Mouse (Mus musculus): Measurements from ENCODE around the gene Macf1. TPM values are rescaled to one million over a fixed set of nuclear protein-coding genes. Genes with fewer than 3 reads are reported as not detected.

The Macf1 gene
- total and polyA plus RNA-seq, 3 experiments = 39.3 to 169 (median 129) TPM

GRCm38 (mm10) chr4:123584084-123584719 is 100.0 kb downstream of the Macf1 start:
- TF ChIP-seq POLR2AphosphoS5 (IDR thresholded peaks at IDR 0.05; ENCODE audit: insufficient replicate concordance, low read depth, low read length) = no peak
- TF ChIP-seq GATA1 (IDR thresholded peaks at IDR 0.05; ENCODE audit: borderline replicate concordance, low read length) = no peak
- no peak for TF ChIP-seq GATA2 (IDR thresholded peaks at IDR 0.05; ENCODE audit: borderline replicate concordance, low read depth, low read length)
- TF ChIP-seq TAL1 (conservative IDR thresholded peaks at IDR 0.05; ENCODE audit: low read depth, low read length) = no peak
- no peak for TF ChIP-seq CTCF (IDR thresholded peaks at IDR 0.05; ENCODE audit: low read depth, low read length)
- no peaks in the 10 kb centered on the region for H3K36me3 ChIP-seq (replicated peaks)

GRCm38 (mm10) chr4:123577469-123578088 is 106.6 kb downstream of the Macf1 start:
- no peak for TF ChIP-seq GATA1 (IDR thresholded peaks at IDR 0.05; ENCODE audit: borderline replicate concordance, low read length)
- no peak for TF ChIP-seq CTCF (IDR thresholded peaks at IDR 0.05; ENCODE audit: low read depth, low read length)
- TF ChIP-seq TAL1 (conservative IDR thresholded peaks at IDR 0.05; ENCODE audit: low read depth, low read length) = no peak
- no peak for TF ChIP-seq POLR2AphosphoS5 (IDR thresholded peaks at IDR 0.05; ENCODE audit: insufficient replicate concordance, low read depth, low read length)
- TF ChIP-seq GATA2 (IDR thresholded peaks at IDR 0.05; ENCODE audit: borderline replicate concordance, low read depth, low read length) = no peak
- H3K27me3 ChIP-seq (ENCODE audit: insufficient read depth, low read length) = peaks cover 4% of the 10 kb centered on the region; the same call in 1 of the 2 replicates
- H3K4me3 ChIP-seq (ENCODE audit: low read depth, low read length) = no peak overlapping the region
- H3K9me3 ChIP-seq (replicated peaks) = no peaks in the 10 kb centered on the region
- DNase-seq (ENCODE audit: low spot score) (no peak), ATAC-seq (ENCODE audit: extremely low read depth, insufficient number of reproducible peaks, low FRiP score, poor library complexity, severe bottlenecking) (0 out of 2 replicates have a peak, but pooled peaks have one; percentile 38)
- no peaks in the 10 kb centered on the region for H3K36me3 ChIP-seq (replicated peaks)
- H3K4me1 ChIP-seq (ENCODE audit: insufficient read depth, low read depth, low read length) = peaks cover 2% of the 10 kb centered on the region

More at GRCm38 (mm10) chr4:123584084-123584719, 100.0 kb downstream of the Macf1 start:
- DNase-seq (ENCODE audit: low spot score) (no peak), ATAC-seq (ENCODE audit: extremely low read depth, insufficient number of reproducible peaks, low FRiP score, poor library complexity, severe bottlenecking) (peak; percentile 54)
- H3K27me3 ChIP-seq (ENCODE audit: insufficient read depth, low read length) = no peaks in the 10 kb centered on the region
- no peaks in the 10 kb centered on the region for H3K9me3 ChIP-seq (replicated peaks)
- no peaks in the 10 kb centered on the region; the same call in 1 of the 2 replicates for H3K4me1 ChIP-seq (ENCODE audit: insufficient read depth, low read depth, low read length)
- H3K4me3 ChIP-seq (ENCODE audit: low read depth, low read length) = no peak overlapping the region

GRCm38 (mm10) chr4:123572434-123573336 is 111.5 kb downstream of the Macf1 start:
- Histone ChIP-seq H3K27me3 (ENCODE audit: insufficient read depth, low read length) (peaks cover 7% of the 10 kb centered on the region; the same call in 1 of the 2 replicates), H3K9me3 (replicated peaks) (no peaks in the 10 kb centered on the region), H3K4me1 (ENCODE audit: insufficient read depth, low read depth, low read length) (peaks cover 9% of the 10 kb centered on the region), H3K36me3 (replicated peaks) (no peaks in the 10 kb centered on the region), H3K4me3 (ENCODE audit: low read depth, low read length) (no peak overlapping the region)
- ATAC-seq (ENCODE audit: extremely low read depth, insufficient number of reproducible peaks, low FRiP score, poor library complexity, severe bottlenecking) = peak; percentile 62
- TF ChIP-seq GATA1 (IDR thresholded peaks at IDR 0.05; ENCODE audit: borderline replicate concordance, low read length) = no peak
- TF ChIP-seq CTCF (IDR thresholded peaks at IDR 0.05; ENCODE audit: low read depth, low read length) = no peak
- TF ChIP-seq TAL1 (conservative IDR thresholded peaks at IDR 0.05; ENCODE audit: low read depth, low read length) = no peak
- TF ChIP-seq POLR2AphosphoS5 (IDR thresholded peaks at IDR 0.05; ENCODE audit: insufficient replicate concordance, low read depth, low read length) = no peak
- TF ChIP-seq GATA2 (IDR thresholded peaks at IDR 0.05; ENCODE audit: borderline replicate concordance, low read depth, low read length) = no peak
- no peak for DNase-seq (ENCODE audit: low spot score)

GRCm38 (mm10) chr4:123571869-123572268 is 112.3 kb downstream of the Macf1 start:
- Histone ChIP-seq H3K4me1 (ENCODE audit: insufficient read depth, low read depth, low read length) (peaks cover 9% of the 10 kb centered on the region), H3K27me3 (ENCODE audit: insufficient read depth, low read length) (peaks cover 7% of the 10 kb centered on the region; the same call in 1 of the 2 replicates), H3K36me3 (replicated peaks) (no peaks in the 10 kb centered on the region), H3K4me3 (ENCODE audit: low read depth, low read length) (no peak overlapping the region), H3K9me3 (replicated peaks) (no peaks in the 10 kb centered on the region)
- DNase-seq (ENCODE audit: low spot score) (no peak), ATAC-seq (ENCODE audit: extremely low read depth, insufficient number of reproducible peaks, low FRiP score, poor library complexity, severe bottlenecking) (peak; percentile 76)
- TF ChIP-seq GATA2 (IDR thresholded peaks at IDR 0.05; ENCODE audit: borderline replicate concordance, low read depth, low read length) = no peak
- no peak for TF ChIP-seq TAL1 (conservative IDR thresholded peaks at IDR 0.05; ENCODE audit: low read depth, low read length)
- TF ChIP-seq CTCF (IDR thresholded peaks at IDR 0.05; ENCODE audit: low read depth, low read length) = no peak
- no peak for TF ChIP-seq GATA1 (IDR thresholded peaks at IDR 0.05; ENCODE audit: borderline replicate concordance, low read length)
- no peak for TF ChIP-seq POLR2AphosphoS5 (IDR thresholded peaks at IDR 0.05; ENCODE audit: insufficient replicate concordance, low read depth, low read length)

GRCm38 (mm10) chr4:123565291-123565861 is 118.8 kb downstream of the Macf1 start:
- Histone ChIP-seq H3K27me3 (ENCODE audit: insufficient read depth, low read length) (peaks cover 3% of the 10 kb centered on the region; the same call in 1 of the 2 replicates), H3K4me3 (ENCODE audit: low read depth, low read length) (no peak overlapping the region), H3K4me1 (ENCODE audit: insufficient read depth, low read depth, low read length) (peaks cover 4% of the 10 kb centered on the region; the same call in 1 of the 2 replicates), H3K9me3 (replicated peaks) (no peaks in the 10 kb centered on the region), H3K36me3 (replicated peaks) (no peaks in the 10 kb centered on the region)
- no peak for DNase-seq (ENCODE audit: low spot score)
- TF ChIP-seq GATA2 (IDR thresholded peaks at IDR 0.05; ENCODE audit: borderline replicate concordance, low read depth, low read length) = no peak
- no peak for TF ChIP-seq TAL1 (conservative IDR thresholded peaks at IDR 0.05; ENCODE audit: low read depth, low read length)
- no peak for TF ChIP-seq POLR2AphosphoS5 (IDR thresholded peaks at IDR 0.05; ENCODE audit: insufficient replicate concordance, low read depth, low read length)
- TF ChIP-seq CTCF (IDR thresholded peaks at IDR 0.05; ENCODE audit: low read depth, low read length) = no peak
- TF ChIP-seq GATA1 (IDR thresholded peaks at IDR 0.05; ENCODE audit: borderline replicate concordance, low read length) = no peak
- no peak for ATAC-seq (ENCODE audit: extremely low read depth, insufficient number of reproducible peaks, low FRiP score, poor library complexity, severe bottlenecking)
